21 mouse cellular contexts compared by ENCODE assay signal in the genomic region with DNA sequence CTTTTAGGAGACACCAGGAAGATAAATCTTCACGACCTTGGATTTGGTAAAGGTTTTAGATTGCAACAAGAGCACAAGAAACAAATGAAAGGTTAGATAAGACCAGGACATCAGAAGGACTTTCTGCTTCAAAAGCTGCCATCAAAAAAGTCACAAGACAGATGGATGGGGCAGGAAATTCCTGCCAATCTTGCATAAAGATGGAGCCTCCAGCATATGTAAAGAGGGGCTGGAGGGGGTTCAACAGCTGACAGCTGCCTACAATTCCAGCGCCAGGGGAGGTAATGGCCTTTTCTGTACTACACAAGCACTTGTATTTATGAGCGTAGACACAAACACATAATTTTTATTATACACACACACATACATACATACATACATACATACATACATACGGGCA.
"Had no signal": no experiment of that assay in that cellular context is flagged by ENCODE, and none has a peak within 500 bp of the region (broad histone marks: within the 10 kb centered on the region; RNA-seq: fewer than 3 reads in every experiment).

No protein-coding gene starts in this region.

- H3K9ac ChIP-seq: kidney, embryonic 15.5 days; limb, embryonic 13.5 days; liver, embryonic 12.5 days; liver, embryonic 15.5 days; lung, embryonic 15.5 days; midbrain, embryonic 13.5 days; neural tube, embryonic 13.5 days; stomach, embryonic 15.5 days had no signal

- DNase-seq: kidney, postnatal 10 days; kidney, postnatal 36 days; liver; lung, adult 18-20 months; lung, postnatal 10 days; lung, postnatal 36 days; right cerebral cortex, postnatal 25 days; spleen, adult 18-20 months; thymus, postnatal 25 days had no signal

- H3K4me2 ChIP-seq: kidney, embryonic 15.5 days; limb, embryonic 13.5 days; liver, embryonic 12.5 days; liver, embryonic 15.5 days; lung, embryonic 15.5 days; midbrain, embryonic 13.5 days; neural tube, embryonic 13.5 days; stomach, embryonic 15.5 days had no signal

- H3K27ac ChIP-seq: kidney, embryonic 15.5 days; limb, embryonic 10.5 days; limb, embryonic 13.5 days; liver, embryonic 12.5 days; liver, embryonic 15.5 days; lung, embryonic 15.5 days; midbrain, embryonic 10.5 days; stomach, embryonic 15.5 days had no signal

- H3K27me3 ChIP-seq: kidney, embryonic 15.5 days; limb, embryonic 13.5 days; liver, embryonic 12.5 days; liver, embryonic 15.5 days; lung, embryonic 15.5 days; megakaryocyte, embryonic 14.5 days; midbrain, embryonic 13.5 days; neural tube, embryonic 13.5 days; stomach, embryonic 15.5 days had no signal

- H3K9me3 ChIP-seq: kidney, embryonic 15.5 days; limb, embryonic 10.5 days; limb, embryonic 13.5 days; liver, embryonic 12.5 days; liver, embryonic 15.5 days; lung, embryonic 15.5 days; megakaryocyte, embryonic 14.5 days; midbrain, embryonic 10.5 days; midbrain, embryonic 13.5 days; neural tube, embryonic 13.5 days; stomach, embryonic 15.5 days had no signal

- H3K4me1 ChIP-seq: kidney, embryonic 15.5 days; limb, embryonic 10.5 days; limb, embryonic 13.5 days; liver, embryonic 12.5 days; liver, embryonic 15.5 days; lung, embryonic 15.5 days; midbrain, embryonic 10.5 days; midbrain, embryonic 13.5 days; neural tube, embryonic 13.5 days; stomach, embryonic 15.5 days had no signal

- ATAC-seq: liver, embryonic 12.5 days had no signal

- H3K4me3 ChIP-seq: kidney, embryonic 15.5 days; limb, embryonic 10.5 days; limb, embryonic 13.5 days; liver, embryonic 12.5 days; liver, embryonic 15.5 days; lung, embryonic 15.5 days; megakaryocyte, embryonic 14.5 days; midbrain, embryonic 10.5 days; midbrain, embryonic 13.5 days; myocyte; neural tube, embryonic 13.5 days; stomach, embryonic 15.5 days had no signal
